Mouse (Mus musculus): Measurements from ENCODE around the gene Krtap16-1. TPM values are rescaled to one million over a fixed set of nuclear protein-coding genes. Genes with fewer than 3 reads are reported as not detected.

Gene Krtap16-1
- polyA plus RNA-seq, 1 experiment, result not detected

GRCm38 (mm10) chr11:99983442-99983841 is 3.0 kb downstream of the Krtap16-1 start:
- Histone ChIP-seq H3K4me3 (replicated peaks) (no peak overlapping the region), H3K27me3 (ENCODE audit: control insufficient read depth) (no peaks in the 10 kb centered on the region; the same call in 1 of the 2 replicates), H3K36me3 (ENCODE audit: control insufficient read depth) (no peaks in the 10 kb centered on the region), H3K4me1 (ENCODE audit: control insufficient read depth) (no peaks in the 10 kb centered on the region), H3K9me3 (ENCODE audit: control insufficient read depth, low read length) (peaks cover 34% of the 10 kb centered on the region)
- TF ChIP-seq TAL1 (IDR thresholded peaks at IDR 0.05; ENCODE audit: low read length), result no peak
- no peak for TF ChIP-seq GATA1 (IDR thresholded peaks at IDR 0.05; ENCODE audit: low read length)

GRCm38 (mm10) chr11:99982731-99983130 is 3.7 kb downstream of the Krtap16-1 start:
- H3K9me3 ChIP-seq (ENCODE audit: control insufficient read depth, low read length), result peaks cover 40% of the 10 kb centered on the region
- H3K4me1 ChIP-seq (ENCODE audit: control insufficient read depth), result no peaks in the 10 kb centered on the region
- H3K4me3 ChIP-seq (replicated peaks), result no peak overlapping the region
- H3K36me3 ChIP-seq (ENCODE audit: control insufficient read depth), result no peaks in the 10 kb centered on the region
- no peaks in the 10 kb centered on the region; the same call in 1 of the 2 replicates for H3K27me3 ChIP-seq (ENCODE audit: control insufficient read depth)
- TF ChIP-seq TAL1 (IDR thresholded peaks at IDR 0.05; ENCODE audit: low read length) (no peak), GATA1 (IDR thresholded peaks at IDR 0.05; ENCODE audit: low read length) (no peak)

GRCm38 (mm10) chr11:99978953-99979352 is 7.4 kb downstream of the Krtap16-1 start, which contains the start of gene Krtap29-1:
Krtap29-1 (minus strand) TSS chr11:99979053.
- no peaks in the 10 kb centered on the region for H3K4me1 ChIP-seq (ENCODE audit: control insufficient read depth)
- no peaks in the 10 kb centered on the region; the same call in 1 of the 2 replicates for H3K27me3 ChIP-seq (ENCODE audit: control insufficient read depth)
- peaks cover 28% of the 10 kb centered on the region for H3K9me3 ChIP-seq (ENCODE audit: control insufficient read depth, low read length)
- H3K36me3 ChIP-seq (ENCODE audit: control insufficient read depth), result no peaks in the 10 kb centered on the region
- no peak within 1 kb of the TSS for H3K4me3 ChIP-seq (replicated peaks)
- TF ChIP-seq TAL1 (IDR thresholded peaks at IDR 0.05; ENCODE audit: low read length) (no peak), GATA1 (IDR thresholded peaks at IDR 0.05; ENCODE audit: low read length) (no peak)

GRCm38 (mm10) chr11:99965961-99966360 is 20.4 kb downstream of the Krtap16-1 start:
- Histone ChIP-seq H3K9me3 (ENCODE audit: control insufficient read depth, low read length) (peaks cover 5% of the 10 kb centered on the region), H3K36me3 (ENCODE audit: control insufficient read depth) (no peaks in the 10 kb centered on the region), H3K27me3 (ENCODE audit: control insufficient read depth) (no peaks in the 10 kb centered on the region), H3K4me3 (replicated peaks) (no peak overlapping the region), H3K4me1 (ENCODE audit: control insufficient read depth) (no peaks in the 10 kb centered on the region)
- TF ChIP-seq TAL1 (IDR thresholded peaks at IDR 0.05; ENCODE audit: low read length), result no peak
- TF ChIP-seq GATA1 (IDR thresholded peaks at IDR 0.05; ENCODE audit: low read length), result no peak

GRCm38 (mm10) chr11:99964213-99964612 is 22.2 kb downstream of the Krtap16-1 start:
- Histone ChIP-seq H3K27me3 (ENCODE audit: control insufficient read depth) (no peaks in the 10 kb centered on the region), H3K36me3 (ENCODE audit: control insufficient read depth) (no peaks in the 10 kb centered on the region), H3K9me3 (ENCODE audit: control insufficient read depth, low read length) (peaks cover 6% of the 10 kb centered on the region), H3K4me1 (ENCODE audit: control insufficient read depth) (no peaks in the 10 kb centered on the region), H3K4me3 (replicated peaks) (no peak overlapping the region)
- TF ChIP-seq GATA1 (IDR thresholded peaks at IDR 0.05; ENCODE audit: low read length) (no peak), TAL1 (IDR thresholded peaks at IDR 0.05; ENCODE audit: low read length) (no peak)

- Histone ChIP-seq H3K27me3 (ENCODE audit: control insufficient read depth) (no peaks in the 10 kb centered on the region), H3K4me1 (ENCODE audit: control insufficient read depth) (no peaks in the 10 kb centered on the region), H3K9me3 (ENCODE audit: control insufficient read depth, low read length) (no peaks in the 10 kb centered on the region; the same call in 1 of the 2 replicates), H3K4me3 (replicated peaks) (no peak within 1 kb of the TSS), H3K36me3 (ENCODE audit: control insufficient read depth) (no peaks in the 10 kb centered on the region)
- no peak for TF ChIP-seq TAL1 (IDR thresholded peaks at IDR 0.05; ENCODE audit: low read length)
- TF ChIP-seq GATA1 (IDR thresholded peaks at IDR 0.05; ENCODE audit: low read length), result no peak
Observed at GRCm38 (mm10) chr11:99948175-99948574, 38.2 kb downstream of the Krtap16-1 start, which contains the start of gene Krtap9-5. Krtap9-5 (plus strand) TSS chr11:99948475.

- Histone ChIP-seq H3K4me1 (ENCODE audit: control insufficient read depth) (no peaks in the 10 kb centered on the region), H3K36me3 (ENCODE audit: control insufficient read depth) (no peaks in the 10 kb centered on the region), H3K4me3 (replicated peaks) (no peak overlapping the region), H3K9me3 (ENCODE audit: control insufficient read depth, low read length) (peaks cover 3% of the 10 kb centered on the region), H3K27me3 (ENCODE audit: control insufficient read depth) (no peaks in the 10 kb centered on the region)
- TF ChIP-seq GATA1 (IDR thresholded peaks at IDR 0.05; ENCODE audit: low read length), result no peak
- no peak for TF ChIP-seq TAL1 (IDR thresholded peaks at IDR 0.05; ENCODE audit: low read length)
Observed at GRCm38 (mm10) chr11:99937751-99938264, 48.6 kb downstream of the Krtap16-1 start.

GRCm38 (mm10) chr11:99935991-99936390 is 50.4 kb downstream of the Krtap16-1 start, which contains the start of gene Krtap31-2:
Krtap31-2 (plus strand) TSS chr11:99936291.
- TF ChIP-seq TAL1 (IDR thresholded peaks at IDR 0.05; ENCODE audit: low read length) (no peak), GATA1 (IDR thresholded peaks at IDR 0.05; ENCODE audit: low read length) (no peak)
- Histone ChIP-seq H3K9me3 (ENCODE audit: control insufficient read depth, low read length) (peaks cover 12% of the 10 kb centered on the region), H3K4me3 (replicated peaks) (no peak within 1 kb of the TSS), H3K4me1 (ENCODE audit: control insufficient read depth) (no peaks in the 10 kb centered on the region), H3K36me3 (ENCODE audit: control insufficient read depth) (no peaks in the 10 kb centered on the region), H3K27me3 (ENCODE audit: control insufficient read depth) (no peaks in the 10 kb centered on the region; the same call in 1 of the 2 replicates)

Other genes with a start within 250 kb of the Krtap16-1 start
- not detected in 2 replicates for gene Gm11595, start 213.7 kb downstream of the Krtap16-1 start, polyA plus RNA-seq (2012)
- not detected in 2 replicates for gene Krtap4-8, start 205.9 kb downstream of the Krtap16-1 start, polyA plus RNA-seq (2012)
- gene Krtap4-9, start 201.4 kb downstream of the Krtap16-1 start, polyA plus RNA-seq (2012), result not detected in 2 replicates
- not detected in 2 replicates for gene Gm11596, start 193.1 kb downstream of the Krtap16-1 start, polyA plus RNA-seq (2012)
- not detected in 2 replicates for gene Gm11569, start 187.7 kb downstream of the Krtap16-1 start, polyA plus RNA-seq (2012)
- gene Gm11554, start 182.2 kb downstream of the Krtap16-1 start, polyA plus RNA-seq (2012), result not detected in 2 replicates
- not detected in 2 replicates for gene Krtap4-13, start 176.7 kb downstream of the Krtap16-1 start, polyA plus RNA-seq (2012)
- not detected in 2 replicates for gene Gm11564, start 170.9 kb downstream of the Krtap16-1 start, polyA plus RNA-seq (2012)
- not detected in 2 replicates for gene 2300003K06Rik, start 148.5 kb downstream of the Krtap16-1 start, polyA plus RNA-seq (2012)
- not detected in 2 replicates for gene Krtap4-16, start 135.0 kb downstream of the Krtap16-1 start, polyA plus RNA-seq (2012)
- gene Gm11568, start 128.7 kb downstream of the Krtap16-1 start, polyA plus RNA-seq (2012), result 0.04 TPM in 1 of 2 replicates, not detected in the other
- not detected in 2 replicates for gene Gm11559, start 122.1 kb downstream of the Krtap16-1 start, polyA plus RNA-seq (2012)
- not detected in 2 replicates for gene Krtap9-1, start 113.2 kb downstream of the Krtap16-1 start, polyA plus RNA-seq (2012)
- gene Gm11567, start 107.4 kb downstream of the Krtap16-1 start, polyA plus RNA-seq (2012), result not detected in 2 replicates
- not detected in 2 replicates for gene Krtap31-1, start 78.7 kb downstream of the Krtap16-1 start, polyA plus RNA-seq (2012)
- not detected in 2 replicates for gene Gm11565, start 71.8 kb downstream of the Krtap16-1 start, polyA plus RNA-seq (2012)
- gene Krtap31-2, start 50.3 kb downstream of the Krtap16-1 start, polyA plus RNA-seq (2012), result not detected in 2 replicates
- not detected in 2 replicates for gene Krtap9-5, start 38.1 kb downstream of the Krtap16-1 start, polyA plus RNA-seq (2012)
- gene Krtap29-1, start 7.5 kb downstream of the Krtap16-1 start, polyA plus RNA-seq (2012), result not detected in 2 replicates
- gene Krtap17-1, start 7.4 kb upstream of the Krtap16-1 start, polyA plus RNA-seq (2012), result not detected in 2 replicates
- gene Krt33a, start 29.6 kb upstream of the Krtap16-1 start, polyA plus RNA-seq (2012), result not detected in 2 replicates
- not detected in 2 replicates for gene Krt33b, start 43.3 kb upstream of the Krtap16-1 start, polyA plus RNA-seq (2012)
- gene Krt34, start 55.0 kb upstream of the Krtap16-1 start, polyA plus RNA-seq (2012), result not detected in 2 replicates
- not detected in 2 replicates for gene Krt31, start 64.0 kb upstream of the Krtap16-1 start, polyA plus RNA-seq (2012)
- not detected in 2 replicates for gene Krt32, start 101.6 kb upstream of the Krtap16-1 start, polyA plus RNA-seq (2012)
- not detected in 2 replicates for gene Krt35, start 109.6 kb upstream of the Krtap16-1 start, polyA plus RNA-seq (2012)
- not detected in 2 replicates for gene Krt36, start 119.0 kb upstream of the Krtap16-1 start, polyA plus RNA-seq (2012)
- gene Krt13, start 135.0 kb upstream of the Krtap16-1 start, polyA plus RNA-seq (2012), result not detected in 2 replicates
- gene Krt15, start 149.3 kb upstream of the Krtap16-1 start, polyA plus RNA-seq (2012), result 0.29 and 0.31 TPM in 2 replicates
- gene Krt19, start 162.1 kb upstream of the Krtap16-1 start, polyA plus RNA-seq (2012), result not detected in 2 replicates
- not detected in 2 replicates for gene Krt9, start 206.6 kb upstream of the Krtap16-1 start, polyA plus RNA-seq (2012)
- gene Krt14, start 221.0 kb upstream of the Krtap16-1 start, polyA plus RNA-seq (2012), result 0.06 and 0.07 TPM in 2 replicates